Mouse (Mus musculus) gastrocnemius, adult 8-10 months (tissue): Measurements from ENCODE around the gene Cebpzos. TPM values are rescaled to one million over a fixed set of nuclear protein-coding genes. Genes with fewer than 3 reads are reported as not detected.

Experiments used
- DNase-seq, 2 experiments: peaks; one replicate each; pipeline ENCODE4 v3.0.0; 2022; ENCODE audit warnings: low spot score in 2 of 2
- total RNA-seq, 4 experiments: library from RNA; stranded (reverse); gene quantifications; 2 replicates each; pipeline ENCODE4 v1.2.4; 2022

Gene Cebpzos
- total RNA-seq = 10 to 100 TPM; 34.6 to 42.7 (median 37.3) TPM

- peak; percentile 69 to 74 for DNase-seq
These were observed at the start of gene Cebpzos for GRCm38 (mm10) chr17:78916369-78916813. Gene Cebpzos, plus strand, starts transcription at chr17:78916500.

GRCm38 (mm10) chr17:78873886-78874285 lies 42.4 kb upstream of the Cebpzos start:
- DNase-seq = no peak

GRCm38 (mm10) chr17:78881878-78882304 lies 34.4 kb upstream of the Cebpzos start:
- no peak for DNase-seq

- peak; percentile 68 to 70 for DNase-seq
These were observed 33.7 kb upstream of the Cebpzos start, which contains the start of gene Eif2ak2 for GRCm38 (mm10) chr17:78882401-78883112. Gene Eif2ak2, minus strand, starts transcription at chr17:78882573.

- DNase-seq = no peak
These were observed 33.0 kb upstream of the Cebpzos start for GRCm38 (mm10) chr17:78883291-78883690.

GRCm38 (mm10) chr17:78885286-78886065 lies 30.8 kb upstream of the Cebpzos start:
- no peak for DNase-seq

- DNase-seq = no peak
These were observed 27.7 kb upstream of the Cebpzos start for GRCm38 (mm10) chr17:78888554-78888953.

GRCm38 (mm10) chr17:78889184-78889583 lies 27.1 kb upstream of the Cebpzos start:
- no peak for DNase-seq

- DNase-seq = no peak
These were observed 25.3 kb upstream of the Cebpzos start for GRCm38 (mm10) chr17:78891020-78891419.

GRCm38 (mm10) chr17:78894991-78895390 lies 21.3 kb upstream of the Cebpzos start:
- no peak for DNase-seq

GRCm38 (mm10) chr17:78895394-78895793 lies 20.9 kb upstream of the Cebpzos start:
- no peak for DNase-seq

- no peak for DNase-seq
These were observed 13.1 kb upstream of the Cebpzos start for GRCm38 (mm10) chr17:78903158-78903557.

- no peak for DNase-seq
These were observed 9.4 kb upstream of the Cebpzos start, which contains the start of gene Sult6b1 for GRCm38 (mm10) chr17:78906892-78907291. Gene Sult6b1, minus strand, starts transcription at chr17:78906992.

- DNase-seq = no peak
These were observed 6.9 kb upstream of the Cebpzos start for GRCm38 (mm10) chr17:78909374-78909773.

- DNase-seq = no peak
These were observed 3.4 kb upstream of the Cebpzos start for GRCm38 (mm10) chr17:78912861-78913281.

- no peak for DNase-seq
These were observed 2.4 kb upstream of the Cebpzos start for GRCm38 (mm10) chr17:78913921-78914320.

- no peak for DNase-seq
These were observed 528 bp upstream of the Cebpzos start for GRCm38 (mm10) chr17:78915772-78916171.

GRCm38 (mm10) chr17:78916899-78917298 lies 599 bp downstream of the Cebpzos start:
- DNase-seq = no peak

GRCm38 (mm10) chr17:78917696-78918095 lies 1.4 kb downstream of the Cebpzos start:
- no peak for DNase-seq

- no peak for DNase-seq
These were observed 19.6 kb downstream of the Cebpzos start for GRCm38 (mm10) chr17:78935857-78936256.

GRCm38 (mm10) chr17:78936466-78937228 lies 20.3 kb downstream of the Cebpzos start, which contains the start of the genes Cebpz and Ndufaf7:
Gene Cebpz, minus strand, starts transcription at chr17:78937066.
Gene Ndufaf7, plus strand, starts transcription at chr17:78937136.
- peak; percentile 94 to 95 for DNase-seq
